Comparison of ENCODE assay signal across 7 mouse cellular contexts in genomic region chr14:21904498-21905395, GRCm38 (mm10). TPM values are rescaled to one million over a fixed set of nuclear protein-coding genes. Genes with fewer than 3 reads are reported as not detected.
A peak's percentile ranks its signal among the peaks of the same experiment; 100 is the strongest.
DNase-seq lines count a peak whose midpoint lies in the region; ATAC-seq lines count a peak whose summit lies in the region.

No protein-coding gene starts in this region.

- no peaks in the 10 kb centered on the region for H3K36me3 ChIP-seq in heart, embryonic 16.5 days (ENCODE audit: control insufficient read depth, insufficient read depth)
- no peaks in the 10 kb centered on the region for H3K36me3 ChIP-seq in stomach, embryonic 15.5 days

- H3K4me3 ChIP-seq in heart, embryonic 16.5 days (ENCODE audit: low read length): peak overlapping the region; percentile 3; the same call in 1 of the 2 replicates
- 0 out of 2 replicates have a peak overlapping the region, but pooled peaks have one; percentile 26 for H3K4me3 ChIP-seq in stomach, embryonic 15.5 days (replicated peaks)

- peak overlapping the region; percentile 43 for H3K4me2 ChIP-seq in heart, embryonic 16.5 days (ENCODE audit: low read depth, low read length)
- peak overlapping the region; percentile 58 for H3K4me2 ChIP-seq in stomach, embryonic 15.5 days

- 19% methylated on average over 18 of the region's 18 CpGs for WGBS in heart, embryonic 16.5 days
- WGBS in stomach, embryonic 15.5 days: 11% methylated on average over 18 of the region's 18 CpGs

- H3K4me1 ChIP-seq in heart, embryonic 16.5 days (ENCODE audit: control insufficient read depth, insufficient read depth, low read length): peaks cover 24% of the 10 kb centered on the region
- peaks cover 25% of the 10 kb centered on the region for H3K4me1 ChIP-seq in stomach, embryonic 15.5 days

- intact Hi-C loops in left cerebral cortex, postnatal 36 days (cut with DNase I): no loop called here

- H3K27me3 ChIP-seq in heart, embryonic 16.5 days (ENCODE audit: control insufficient read depth, insufficient read depth, low read length): no peaks in the 10 kb centered on the region
- no peaks in the 10 kb centered on the region for H3K27me3 ChIP-seq in stomach, embryonic 15.5 days (replicated peaks)

- ATAC-seq in heart, embryonic 16.5 days (replicated peaks; ENCODE audit: extremely low read depth, insufficient read depth, low FRiP score): peak; percentile 42
- ATAC-seq in stomach, embryonic 15.5 days (ENCODE audit: insufficient read depth, low FRiP score, low read depth): peak; percentile 57; the same call in 1 of the 2 replicates

- H3K9me3 ChIP-seq in heart, embryonic 16.5 days (replicated peaks; ENCODE audit: control insufficient read depth, low read length): no peaks in the 10 kb centered on the region
- no peaks in the 10 kb centered on the region for H3K9me3 ChIP-seq in stomach, embryonic 15.5 days

- peak overlapping the region; percentile 8 for H3K27ac ChIP-seq in heart, embryonic 16.5 days (ENCODE audit: low read length)
- H3K27ac ChIP-seq in stomach, embryonic 15.5 days: peak overlapping the region; percentile 94

- H3K9ac ChIP-seq in heart, embryonic 16.5 days (ENCODE audit: low read length): no peak overlapping the region
- H3K9ac ChIP-seq in stomach, embryonic 15.5 days: no peak overlapping the region

- peak; percentile 31 for DNase-seq in MN1 (ENCODE audit: low spot score)
- peak; percentile 27 for DNase-seq in brain, adult 2 months (ENCODE audit: low read depth, low spot score)
- peak; percentile 20 for DNase-seq in layer of hippocampus, adult 9-11 months
- no peak for DNase-seq in left cerebral cortex, postnatal 36 days (ENCODE audit: low spot score in 2 of 2)
- no peak for DNase-seq in urinary bladder, postnatal 25 days (ENCODE audit: low spot score)

RNA-seq across cellular contexts. Expression of gene Comtd1, which starts 56.0 kb away (rescaled TPM):
- 42.8 and 44.4 TPM in 2 replicates for polyA plus RNA-seq in heart, embryonic 16.5 days (2015; fragmentation: Nextera tagmentation; extraction: Ambion mirVana)
- 42.2 and 48.1 TPM in 2 replicates for polyA plus RNA-seq in stomach, embryonic 15.5 days (2015; fragmentation: Nextera tagmentation; extraction: Ambion mirVana)
- 10 to 100 TPM; 25.5 to 31.1 TPM for total RNA-seq in left cerebral cortex, postnatal 36 days (2021)

Comparison
In these comparisons a context has a peak if more than half of its experiments do, and no peak if none do; other contexts are left out.
1. DNase-seq: peak in MN1 (single experiment), brain, adult 2 months (single experiment) and layer of hippocampus, adult 9-11 months (single experiment); none in left cerebral cortex, postnatal 36 days (0 of 2) and urinary bladder, postnatal 25 days (single experiment).